Mouse (Mus musculus): ENCODE data around the gene Mical2. TPM values are rescaled to one million over a fixed set of nuclear protein-coding genes. Genes with fewer than 3 reads are reported as not detected.

Mical2 gene
- polyA plus RNA-seq, 1 experiment = not detected

GRCm38 (mm10) chr7:112446498-112446897 is 220.8 kb downstream of the Mical2 start:
- Histone ChIP-seq H3K4me3 (replicated peaks) (no peak overlapping the region), H3K27me3 (ENCODE audit: control insufficient read depth) (no peaks in the 10 kb centered on the region)
- TF ChIP-seq TAL1 (IDR thresholded peaks at IDR 0.05; ENCODE audit: low read length) = no peak
- TF ChIP-seq GATA1 (IDR thresholded peaks at IDR 0.05; ENCODE audit: low read length) = no peak

GRCm38 (mm10) chr7:112449954-112450700 is 224.5 kb downstream of the Mical2 start:
- Histone ChIP-seq H3K36me3 (ENCODE audit: control insufficient read depth) (no peaks in the 10 kb centered on the region), H3K27me3 (ENCODE audit: control insufficient read depth) (no peaks in the 10 kb centered on the region), H3K4me1 (ENCODE audit: control insufficient read depth) (no peaks in the 10 kb centered on the region), H3K4me3 (replicated peaks) (no peak overlapping the region), H3K9me3 (ENCODE audit: control insufficient read depth, low read length) (no peaks in the 10 kb centered on the region)
- TF ChIP-seq TAL1 (IDR thresholded peaks at IDR 0.05; ENCODE audit: low read length) (no peak), GATA1 (IDR thresholded peaks at IDR 0.05; ENCODE audit: low read length) (no peak)

More at GRCm38 (mm10) chr7:112446498-112446897, 220.8 kb downstream of the Mical2 start:
- no peaks in the 10 kb centered on the region for H3K4me1 ChIP-seq (ENCODE audit: control insufficient read depth)
- no peaks in the 10 kb centered on the region for H3K9me3 ChIP-seq (ENCODE audit: control insufficient read depth, low read length)
- no peaks in the 10 kb centered on the region for H3K36me3 ChIP-seq (ENCODE audit: control insufficient read depth)

GRCm38 (mm10) chr7:112452471-112452870 is 226.8 kb downstream of the Mical2 start:
- no peak for TF ChIP-seq GATA1 (IDR thresholded peaks at IDR 0.05; ENCODE audit: low read length)
- TF ChIP-seq TAL1 (IDR thresholded peaks at IDR 0.05; ENCODE audit: low read length) = no peak
- Histone ChIP-seq H3K36me3 (ENCODE audit: control insufficient read depth) (no peaks in the 10 kb centered on the region), H3K4me1 (ENCODE audit: control insufficient read depth) (no peaks in the 10 kb centered on the region), H3K27me3 (ENCODE audit: control insufficient read depth) (no peaks in the 10 kb centered on the region), H3K4me3 (replicated peaks) (no peak overlapping the region), H3K9me3 (ENCODE audit: control insufficient read depth, low read length) (no peaks in the 10 kb centered on the region)

GRCm38 (mm10) chr7:112453805-112454214 is 228.2 kb downstream of the Mical2 start:
- H3K27me3 ChIP-seq (ENCODE audit: control insufficient read depth) = no peaks in the 10 kb centered on the region
- no peaks in the 10 kb centered on the region for H3K4me1 ChIP-seq (ENCODE audit: control insufficient read depth)
- no peak for TF ChIP-seq GATA1 (IDR thresholded peaks at IDR 0.05; ENCODE audit: low read length)
- no peak for TF ChIP-seq TAL1 (IDR thresholded peaks at IDR 0.05; ENCODE audit: low read length)
- no peaks in the 10 kb centered on the region for H3K9me3 ChIP-seq (ENCODE audit: control insufficient read depth, low read length)
- H3K36me3 ChIP-seq (ENCODE audit: control insufficient read depth) = no peaks in the 10 kb centered on the region
- H3K4me3 ChIP-seq (replicated peaks) = no peak overlapping the region

GRCm38 (mm10) chr7:112454380-112454779 is 228.7 kb downstream of the Mical2 start:
- Histone ChIP-seq H3K4me1 (ENCODE audit: control insufficient read depth) (no peaks in the 10 kb centered on the region), H3K4me3 (replicated peaks) (no peak overlapping the region), H3K36me3 (ENCODE audit: control insufficient read depth) (no peaks in the 10 kb centered on the region), H3K9me3 (ENCODE audit: control insufficient read depth, low read length) (no peaks in the 10 kb centered on the region), H3K27me3 (ENCODE audit: control insufficient read depth) (no peaks in the 10 kb centered on the region)
- TF ChIP-seq TAL1 (IDR thresholded peaks at IDR 0.05; ENCODE audit: low read length) = no peak
- no peak for TF ChIP-seq GATA1 (IDR thresholded peaks at IDR 0.05; ENCODE audit: low read length)

GRCm38 (mm10) chr7:112454951-112455350 is 229.3 kb downstream of the Mical2 start:
- no peaks in the 10 kb centered on the region for H3K36me3 ChIP-seq (ENCODE audit: control insufficient read depth)
- no peak overlapping the region for H3K4me3 ChIP-seq (replicated peaks)
- TF ChIP-seq GATA1 (IDR thresholded peaks at IDR 0.05; ENCODE audit: low read length) (no peak), TAL1 (IDR thresholded peaks at IDR 0.05; ENCODE audit: low read length) (no peak)
- no peaks in the 10 kb centered on the region for H3K27me3 ChIP-seq (ENCODE audit: control insufficient read depth)
- H3K9me3 ChIP-seq (ENCODE audit: control insufficient read depth, low read length) = no peaks in the 10 kb centered on the region
- no peaks in the 10 kb centered on the region for H3K4me1 ChIP-seq (ENCODE audit: control insufficient read depth)

- no peaks in the 10 kb centered on the region for H3K9me3 ChIP-seq (ENCODE audit: control insufficient read depth, low read length)
- no peak for TF ChIP-seq GATA1 (IDR thresholded peaks at IDR 0.05; ENCODE audit: low read length)
- TF ChIP-seq TAL1 (IDR thresholded peaks at IDR 0.05; ENCODE audit: low read length) = no peak
Measured at GRCm38 (mm10) chr7:112455566-112456110, 230.0 kb downstream of the Mical2 start.

GRCm38 (mm10) chr7:112457373-112457772 is 231.7 kb downstream of the Mical2 start:
- Histone ChIP-seq H3K36me3 (ENCODE audit: control insufficient read depth) (no peaks in the 10 kb centered on the region), H3K9me3 (ENCODE audit: control insufficient read depth, low read length) (no peaks in the 10 kb centered on the region), H3K27me3 (ENCODE audit: control insufficient read depth) (no peaks in the 10 kb centered on the region), H3K4me1 (ENCODE audit: control insufficient read depth) (no peaks in the 10 kb centered on the region), H3K4me3 (replicated peaks) (no peak overlapping the region)
- TF ChIP-seq GATA1 (IDR thresholded peaks at IDR 0.05; ENCODE audit: low read length) (no peak), TAL1 (IDR thresholded peaks at IDR 0.05; ENCODE audit: low read length) (no peak)

More at GRCm38 (mm10) chr7:112455566-112456110, 230.0 kb downstream of the Mical2 start:
- no peaks in the 10 kb centered on the region for H3K36me3 ChIP-seq (ENCODE audit: control insufficient read depth)
- H3K4me1 ChIP-seq (ENCODE audit: control insufficient read depth) = no peaks in the 10 kb centered on the region
- H3K4me3 ChIP-seq (replicated peaks) = no peak overlapping the region
- no peaks in the 10 kb centered on the region for H3K27me3 ChIP-seq (ENCODE audit: control insufficient read depth)

GRCm38 (mm10) chr7:112457920-112458319 is 232.3 kb downstream of the Mical2 start:
- TF ChIP-seq TAL1 (IDR thresholded peaks at IDR 0.05; ENCODE audit: low read length) = no peak
- no peak for TF ChIP-seq GATA1 (IDR thresholded peaks at IDR 0.05; ENCODE audit: low read length)

More at GRCm38 (mm10) chr7:112457920-112458319, 232.3 kb downstream of the Mical2 start:
- no peaks in the 10 kb centered on the region for H3K27me3 ChIP-seq (ENCODE audit: control insufficient read depth)
- no peak overlapping the region for H3K4me3 ChIP-seq (replicated peaks)
- H3K4me1 ChIP-seq (ENCODE audit: control insufficient read depth) = no peaks in the 10 kb centered on the region
- no peaks in the 10 kb centered on the region for H3K36me3 ChIP-seq (ENCODE audit: control insufficient read depth)
- no peaks in the 10 kb centered on the region for H3K9me3 ChIP-seq (ENCODE audit: control insufficient read depth, low read length)

All from erythroblast, embryonic 14.5 days (primary cell).